Mouse (Mus musculus) naive thymus-derived CD4-positive, alpha-beta T cell, adult 2 months (primary cell): ENCODE measurements around the gene Fgfbp3.
A peak's percentile ranks its signal among the peaks of the same experiment; 100 is the strongest.
"Not testable (repeated sequence)": the region's sequence is repeated elsewhere in the genome, so short reads cannot be mapped to it uniquely, and the experiment has no call there.

Experiments
- DNase-seq: peaks from one replicate; pipeline ENCODE4 v3.0.0-alpha.2; 2011; ENCODE audit warnings: low read depth

The Fgfbp3 gene

DNA sequence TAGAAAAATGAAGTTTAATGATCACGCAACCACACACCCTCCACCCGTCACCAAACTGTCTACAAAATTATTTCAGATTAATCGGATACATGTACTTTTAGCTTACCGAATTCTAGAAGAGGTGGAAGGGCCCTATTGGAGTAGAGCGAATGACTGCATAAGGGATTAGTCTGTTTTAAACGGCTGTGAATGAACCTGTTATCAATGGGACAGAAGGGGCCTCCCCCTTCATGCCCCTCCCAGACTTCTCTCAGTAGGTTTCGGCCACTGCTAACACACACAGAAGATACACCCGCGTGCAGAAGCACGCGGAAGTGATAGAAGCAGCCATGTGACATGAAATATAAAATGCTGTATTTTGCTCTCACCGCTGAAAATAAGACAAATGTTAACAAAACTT, at the start of gene Fgfbp3:
TSS of gene Fgfbp3 (minus strand) at position 150 of the 400 bp plus-strand sequence.
- peak; percentile 63 for DNase-seq

DNA sequence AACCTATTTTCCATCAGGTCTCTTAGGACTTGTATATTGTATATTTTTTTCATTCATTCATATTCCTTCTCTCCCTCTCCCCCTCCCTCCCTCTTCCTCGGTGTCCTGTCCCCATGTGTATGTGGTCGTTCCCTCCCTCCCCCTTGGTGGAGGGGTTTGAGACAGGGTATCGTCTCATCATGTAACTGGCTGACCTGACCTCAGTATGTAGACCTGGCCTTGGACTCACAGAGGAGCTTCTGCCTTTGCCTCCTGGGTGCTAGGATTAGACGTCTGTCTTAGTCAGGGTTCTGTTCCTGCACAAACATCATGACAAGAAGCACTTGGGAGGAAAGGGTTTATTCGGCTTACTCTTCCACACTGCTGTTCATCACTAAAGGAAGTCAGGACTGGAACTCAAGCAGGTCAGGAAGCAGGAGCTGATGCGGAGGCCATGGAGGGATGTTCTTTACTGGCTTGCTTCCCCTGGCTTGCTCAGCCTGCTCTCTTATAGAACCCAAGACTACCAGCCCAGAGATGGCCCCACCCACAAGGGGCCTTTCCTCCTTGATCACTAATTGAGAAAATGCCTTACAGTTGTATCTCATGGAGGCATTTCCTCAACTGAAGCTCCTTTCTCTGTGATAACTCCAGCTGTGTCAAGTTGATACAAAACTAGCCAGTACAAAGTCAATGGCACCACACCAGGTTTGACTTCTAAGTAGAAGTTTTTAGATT, 43.3 kb upstream of the Fgfbp3 start:
- DNase-seq: not testable (repeated sequence)

DNA sequence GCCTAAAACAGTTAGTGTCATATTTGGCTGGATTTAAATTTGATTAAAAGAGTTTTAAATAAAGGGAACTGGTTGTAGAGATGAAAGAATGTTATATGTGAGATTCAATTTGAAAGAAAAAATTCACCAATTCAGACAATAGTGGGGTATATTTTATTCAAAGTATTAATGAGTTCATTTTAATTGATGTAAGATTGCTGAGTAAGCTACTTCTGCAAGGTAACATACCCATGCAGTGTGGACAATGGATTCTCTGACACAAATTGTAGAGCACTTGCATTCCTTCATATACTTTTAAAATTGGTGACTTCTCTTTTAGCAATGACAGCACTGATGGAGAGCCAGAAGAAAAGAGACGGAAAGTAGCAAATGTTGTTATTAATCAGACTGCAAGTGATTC, 41.9 kb upstream of the Fgfbp3 start:
- DNase-seq: no peak

DNA sequence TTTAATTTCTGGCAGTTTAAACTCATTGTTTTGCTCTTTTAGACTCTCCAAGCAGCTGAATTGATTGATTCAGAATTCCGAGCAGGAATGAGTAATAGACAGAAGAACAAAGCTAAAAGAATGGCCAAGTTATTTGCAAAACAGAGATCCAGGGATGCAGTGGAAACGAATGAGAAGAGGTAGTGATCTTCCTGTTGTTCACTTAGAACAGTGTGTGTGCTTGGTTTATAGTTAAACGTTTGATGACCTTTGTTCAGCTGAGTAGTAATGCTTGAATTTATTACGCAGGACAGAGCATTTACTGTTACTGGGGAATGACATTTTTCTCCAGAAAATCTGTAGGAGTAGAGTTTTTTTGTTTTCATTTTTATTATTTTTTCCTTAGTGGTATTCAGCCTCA, 38.9 kb upstream of the Fgfbp3 start:
- DNase-seq: no peak

DNA sequence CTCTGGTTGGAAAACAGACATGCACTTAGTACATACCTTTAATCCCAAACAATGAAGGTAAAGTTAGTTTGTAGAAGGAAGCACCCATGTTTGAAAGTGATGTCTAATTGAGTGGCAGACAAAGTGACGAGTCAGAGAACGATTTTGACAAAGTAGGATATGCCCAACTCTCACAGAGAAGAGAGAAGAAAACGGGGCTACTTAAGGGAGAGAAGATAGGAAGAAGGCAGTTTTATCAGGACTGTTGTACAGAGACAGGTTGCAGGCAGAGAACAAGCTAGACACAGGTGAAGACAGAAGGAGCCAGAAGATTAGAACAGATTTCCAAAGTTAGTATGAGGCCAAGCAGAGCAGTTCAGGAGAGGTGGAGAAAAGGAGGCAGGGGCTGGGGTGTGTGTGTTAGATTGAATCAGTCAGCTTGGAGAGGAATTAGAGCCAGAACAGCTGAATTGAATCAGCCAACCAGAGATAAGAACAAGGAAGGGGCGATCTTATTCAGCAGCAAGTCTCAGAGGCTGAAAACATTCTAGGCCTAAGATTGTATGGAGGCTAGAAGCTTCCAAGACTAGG, 34.3 kb upstream of the Fgfbp3 start:
- DNase-seq: no peak

DNA sequence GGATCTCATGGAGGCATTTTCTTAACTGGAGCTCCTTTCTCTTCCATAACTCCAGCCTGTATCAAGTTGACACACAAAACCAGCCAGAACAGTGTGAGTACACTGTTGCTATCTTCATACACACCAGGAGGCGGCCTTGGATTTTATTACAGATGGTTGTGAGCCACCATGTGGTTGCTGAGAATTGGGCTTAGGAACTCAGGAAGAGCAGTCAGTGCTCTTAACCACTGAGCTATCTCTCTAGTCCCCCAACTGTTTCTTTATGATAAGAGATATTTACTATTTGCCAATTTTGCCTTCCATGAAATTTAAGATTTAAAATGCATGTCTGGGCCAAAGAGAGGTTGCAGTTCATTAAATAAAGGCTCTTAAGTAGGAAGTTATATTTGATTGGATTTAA, 20.6 kb upstream of the Fgfbp3 start:
- DNase-seq: no peak

DNA sequence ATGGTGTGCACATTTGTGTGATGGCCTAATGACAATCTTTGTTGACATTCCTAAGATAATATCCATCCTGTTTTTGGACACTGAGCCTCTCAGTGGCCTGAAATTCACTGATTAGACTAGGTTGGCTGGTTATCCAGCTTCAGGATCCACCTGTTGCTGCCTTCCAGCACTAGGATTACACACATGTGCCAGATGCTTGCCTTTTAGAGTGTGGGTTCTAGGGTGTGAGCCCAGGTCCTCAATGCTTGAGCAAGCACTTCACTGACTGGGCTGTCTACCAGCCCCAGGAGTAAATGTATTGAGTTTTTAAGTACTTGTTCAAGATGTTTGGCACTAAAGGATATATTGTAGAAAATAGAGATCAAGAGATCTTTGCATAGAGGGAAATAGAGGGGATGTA, 18.6 kb upstream of the Fgfbp3 start:
- DNase-seq: no peak

DNA sequence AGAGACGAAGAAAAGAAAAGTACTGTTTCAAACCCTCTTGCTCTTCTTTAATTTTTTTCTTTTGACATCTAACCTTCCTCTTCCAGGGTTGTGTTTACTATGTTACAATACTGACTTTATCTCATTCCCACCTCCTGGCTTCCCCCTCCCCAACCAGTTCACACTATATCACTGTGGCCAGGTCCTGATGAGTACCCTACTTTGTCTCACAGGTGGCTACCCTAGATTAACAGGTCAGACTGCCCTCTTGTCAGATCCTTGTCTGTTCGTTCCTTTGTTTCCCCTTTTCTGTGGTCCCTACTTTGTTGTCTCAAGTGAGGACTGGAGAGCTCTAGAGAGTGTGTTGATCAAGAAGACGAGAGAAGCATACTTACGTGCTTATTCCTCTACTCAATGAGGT, 16.9 kb upstream of the Fgfbp3 start:
- DNase-seq: no peak

DNA sequence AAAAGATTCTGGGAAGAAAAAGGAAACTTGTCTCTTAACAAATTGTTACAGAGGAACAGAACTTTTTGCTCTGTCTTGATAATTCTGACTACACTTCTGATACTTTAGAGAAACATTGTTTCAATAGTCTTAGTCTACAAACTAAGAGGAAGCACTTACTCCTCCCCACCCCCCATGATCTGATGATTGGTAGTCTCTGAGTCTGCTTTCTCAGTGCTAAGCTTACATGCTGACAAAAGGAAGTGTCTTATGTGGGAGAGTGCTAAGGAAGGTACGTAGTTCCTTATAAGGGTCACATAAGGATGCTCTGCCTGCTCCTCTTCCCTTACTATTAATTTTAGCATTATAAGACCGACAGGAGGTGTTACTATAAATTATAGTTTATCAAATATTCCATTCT, 13.2 kb upstream of the Fgfbp3 start:
- DNase-seq: peak; percentile 56

DNA sequence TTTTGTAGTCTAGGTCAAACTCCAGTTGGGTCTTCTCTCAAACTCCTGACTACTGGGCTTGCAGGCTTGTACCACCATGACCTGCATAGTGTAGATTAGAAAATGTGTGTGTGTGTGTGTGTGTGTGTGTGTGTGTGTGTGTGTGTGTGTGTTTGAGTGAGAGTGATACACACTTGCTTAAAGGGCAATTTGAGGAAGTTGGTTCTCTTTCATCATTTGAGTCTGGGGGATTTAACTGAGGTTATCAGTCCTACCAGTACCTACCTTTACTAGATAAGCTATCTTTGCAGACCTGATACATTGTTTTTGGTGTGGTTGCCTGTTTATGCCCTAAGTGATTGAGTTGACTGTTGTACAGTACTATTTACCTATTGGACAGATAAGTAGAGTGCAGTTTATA, 12.7 kb upstream of the Fgfbp3 start:
- DNase-seq: no peak

DNA sequence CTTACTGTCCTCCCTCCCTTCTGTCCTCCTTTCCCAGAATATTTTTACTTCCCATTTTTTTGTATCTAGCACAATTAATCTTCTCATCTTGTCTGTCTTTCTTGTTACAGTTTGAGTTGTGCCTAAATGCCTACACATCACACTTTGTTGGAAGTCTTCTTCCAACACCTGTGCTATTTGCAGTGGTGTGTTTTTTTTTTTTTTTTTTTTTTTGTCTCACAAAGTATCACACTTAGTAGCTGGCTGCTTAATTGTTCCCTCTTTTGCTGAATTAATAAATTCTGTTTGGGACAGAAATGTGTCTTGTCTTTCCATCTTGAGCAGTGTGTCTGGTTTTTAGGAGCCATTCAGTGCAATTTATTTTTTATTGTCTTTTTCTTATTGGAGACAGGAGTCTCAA, 10.4 kb upstream of the Fgfbp3 start:
- no peak for DNase-seq

DNA sequence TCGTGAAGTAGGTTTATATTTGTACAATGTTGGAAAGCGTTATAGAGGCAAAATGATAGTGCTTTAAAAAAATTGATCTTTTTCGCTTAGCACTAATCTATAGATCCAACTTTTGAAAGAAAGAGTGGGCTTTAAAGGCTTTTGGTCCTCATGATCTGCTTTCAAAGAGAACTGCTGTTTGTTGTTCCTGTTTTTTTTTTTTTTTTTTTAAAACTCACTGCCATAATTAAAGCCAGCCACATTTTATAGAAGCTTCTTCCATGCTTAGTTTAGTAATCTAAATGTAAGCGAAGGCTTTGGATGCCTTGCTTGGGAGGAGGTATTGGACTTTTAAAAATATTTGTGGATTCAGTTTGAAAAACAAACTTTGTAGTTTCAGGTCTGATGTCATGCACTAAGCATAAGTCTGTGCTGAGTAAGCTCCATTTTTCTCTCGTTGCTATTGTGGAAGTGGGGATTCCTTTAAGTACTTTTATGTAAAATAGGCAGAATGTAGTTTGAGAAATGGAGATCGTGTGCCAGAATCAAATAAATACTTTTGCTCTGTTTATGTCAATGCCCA, 8.5 kb upstream of the Fgfbp3 start:
- no peak for DNase-seq

DNA sequence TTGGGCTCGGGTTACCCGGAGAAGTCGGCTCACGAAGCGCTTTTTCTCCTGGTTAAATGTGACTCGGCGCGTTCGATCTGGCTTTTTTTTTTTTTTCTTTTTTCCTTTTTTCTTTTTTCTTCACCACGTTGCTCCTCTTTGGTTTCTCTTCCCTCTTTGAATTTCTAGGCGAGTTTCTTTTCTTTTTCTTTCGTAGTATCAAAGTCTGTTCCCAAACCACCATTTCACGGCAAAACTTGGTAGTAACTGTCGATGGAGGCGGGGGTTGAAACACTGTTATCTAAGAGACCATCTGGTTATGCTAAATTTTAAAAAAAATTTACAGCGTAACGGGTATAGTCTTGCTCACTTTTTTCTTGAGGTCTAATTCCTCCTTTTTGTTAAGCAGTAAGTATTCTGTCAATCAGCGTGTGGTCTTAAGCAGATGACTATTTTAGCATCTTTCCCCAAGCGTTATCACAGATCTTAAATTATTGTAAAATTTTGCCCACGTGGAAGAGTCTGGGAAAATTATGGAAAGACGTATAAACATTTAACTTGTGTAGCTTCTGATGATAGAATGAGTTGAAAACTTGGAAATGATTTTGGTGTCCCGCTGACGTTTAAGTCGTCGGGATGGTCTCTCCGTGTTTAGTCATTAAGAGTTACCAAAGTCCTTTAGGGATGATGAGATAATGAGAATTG, 7.3 kb upstream of the Fgfbp3 start:
- no peak for DNase-seq

DNA sequence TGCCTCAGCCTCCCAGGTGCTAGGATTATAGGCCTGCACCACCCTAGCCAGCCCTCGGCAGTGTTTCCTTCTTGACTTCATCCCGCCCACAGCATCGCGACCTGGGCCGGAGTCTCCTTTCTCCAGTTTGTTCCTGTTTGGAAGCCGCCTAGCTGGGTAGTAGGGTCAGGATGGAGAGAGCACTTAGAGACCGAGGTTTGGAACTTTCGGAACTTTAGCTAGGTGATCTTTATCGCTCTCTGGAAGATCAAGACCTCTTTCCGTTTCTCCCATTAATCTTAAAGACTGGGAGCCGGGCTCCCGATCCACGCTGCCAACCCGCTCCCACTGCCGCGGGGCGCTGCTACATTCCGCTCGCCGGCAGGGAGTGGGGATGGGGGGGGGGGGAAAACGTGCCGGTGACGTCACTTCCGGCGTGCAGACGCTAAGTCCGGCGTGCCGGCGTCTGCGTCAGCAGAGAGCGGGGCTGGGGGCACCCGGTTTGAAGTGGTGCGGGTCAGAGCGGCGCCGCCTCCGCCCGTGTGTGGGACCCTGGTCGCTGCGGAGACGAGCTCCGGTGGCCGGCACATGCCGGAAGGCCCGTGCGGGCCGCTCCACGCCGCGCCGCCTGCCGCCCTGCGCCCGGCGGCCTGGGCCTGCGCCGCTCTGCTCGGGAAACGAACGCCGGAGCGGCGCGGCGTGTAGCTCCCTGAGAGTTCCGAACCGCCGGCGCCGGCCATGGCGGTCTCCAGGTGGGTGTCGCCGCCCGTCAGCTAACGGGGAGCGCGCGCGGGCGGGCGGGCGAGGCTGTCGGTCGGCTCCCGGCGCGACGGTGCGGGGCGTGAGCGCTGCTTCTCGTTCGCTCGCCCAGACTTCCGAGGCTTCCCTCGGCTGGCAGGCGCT, 6.5 kb upstream of the Fgfbp3 start, which contains the start of gene Btaf1:
TSS of gene Btaf1 (plus strand) at position 409 of the 882 bp plus-strand sequence.
- DNase-seq: peak; percentile 96

DNA sequence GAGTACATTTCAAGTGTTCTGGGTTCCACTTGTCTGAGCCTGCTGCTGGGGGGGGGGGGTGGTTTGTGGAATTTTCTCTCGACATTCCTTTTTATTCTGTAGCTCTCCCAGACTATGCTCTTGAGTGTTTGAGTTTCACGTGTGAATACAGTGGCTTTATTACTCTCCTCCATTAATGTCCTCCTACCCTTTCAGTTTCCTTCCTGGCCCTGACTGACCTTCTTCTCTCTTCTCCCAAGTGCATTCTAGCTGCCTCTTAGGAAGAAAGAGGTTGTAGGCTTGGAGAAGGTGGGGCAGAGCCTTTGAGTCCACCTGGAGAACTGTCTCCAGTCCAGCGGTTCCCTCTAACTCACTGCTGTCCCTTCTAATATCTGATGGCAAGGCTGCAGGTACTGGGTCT, 3.5 kb upstream of the Fgfbp3 start:
- no peak for DNase-seq

DNA sequence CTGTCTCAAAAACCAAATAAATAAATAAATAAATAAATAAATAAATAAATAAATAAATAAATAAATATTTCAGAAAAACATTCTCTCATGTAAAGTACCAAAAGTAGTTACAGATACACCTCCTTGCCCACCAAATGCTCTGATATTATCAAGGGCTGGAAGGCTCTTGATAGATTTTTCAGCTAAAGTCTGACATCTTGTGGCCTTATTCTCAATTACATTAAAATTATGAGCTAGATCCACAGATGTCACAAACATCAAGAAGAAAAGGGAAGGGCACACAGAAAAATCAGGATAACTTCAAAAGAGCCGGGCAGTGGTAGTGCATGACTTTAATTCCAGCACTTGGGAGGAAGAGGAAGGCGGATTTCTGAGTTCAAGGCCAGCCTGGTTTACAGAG, 2.6 kb upstream of the Fgfbp3 start:
- DNase-seq: peak; percentile 81

DNA sequence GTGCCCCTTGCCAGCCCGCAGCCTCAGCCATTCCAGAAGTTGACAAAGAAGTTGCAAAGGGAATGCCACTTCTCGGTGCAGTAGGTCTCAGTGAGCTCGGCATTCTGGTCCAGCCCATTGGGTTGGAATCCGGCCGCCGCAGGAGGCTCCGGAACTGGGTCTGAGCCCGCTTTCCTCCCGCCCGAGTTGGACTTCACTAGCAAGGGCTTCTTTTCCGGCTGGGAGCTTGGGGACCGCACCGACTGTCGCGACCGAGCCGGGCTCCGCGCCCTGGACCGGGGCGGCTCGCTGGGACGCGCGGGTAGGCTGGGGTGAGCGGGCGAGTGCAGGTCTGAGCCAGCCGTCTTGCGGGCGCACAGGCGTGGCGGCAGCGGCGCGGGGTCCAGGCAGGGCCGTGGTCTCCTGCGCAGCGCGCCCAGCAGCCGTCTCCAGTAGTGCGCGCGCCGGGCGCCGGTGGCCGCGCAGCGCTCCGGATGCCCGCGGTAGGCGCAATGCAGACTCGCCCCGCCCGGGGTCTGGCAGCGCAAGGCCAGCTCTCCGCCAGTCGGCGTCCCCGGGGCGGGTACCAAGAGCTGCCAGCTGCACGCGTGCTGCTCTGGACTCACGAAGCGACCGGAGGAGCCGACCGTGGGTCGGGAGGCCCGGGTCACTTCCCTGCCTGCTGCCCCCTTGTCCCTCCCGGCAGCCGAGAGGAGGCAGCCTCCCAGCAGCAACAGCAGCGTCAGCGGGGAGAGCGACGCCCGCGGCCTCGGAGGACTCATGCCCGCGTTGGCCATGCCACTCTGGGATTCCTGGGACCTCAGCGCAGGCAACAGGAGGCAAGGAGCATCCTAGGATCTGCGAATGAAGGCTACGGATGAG, 744 bp downstream of the Fgfbp3 start:
- DNase-seq: peak; percentile 79

DNA sequence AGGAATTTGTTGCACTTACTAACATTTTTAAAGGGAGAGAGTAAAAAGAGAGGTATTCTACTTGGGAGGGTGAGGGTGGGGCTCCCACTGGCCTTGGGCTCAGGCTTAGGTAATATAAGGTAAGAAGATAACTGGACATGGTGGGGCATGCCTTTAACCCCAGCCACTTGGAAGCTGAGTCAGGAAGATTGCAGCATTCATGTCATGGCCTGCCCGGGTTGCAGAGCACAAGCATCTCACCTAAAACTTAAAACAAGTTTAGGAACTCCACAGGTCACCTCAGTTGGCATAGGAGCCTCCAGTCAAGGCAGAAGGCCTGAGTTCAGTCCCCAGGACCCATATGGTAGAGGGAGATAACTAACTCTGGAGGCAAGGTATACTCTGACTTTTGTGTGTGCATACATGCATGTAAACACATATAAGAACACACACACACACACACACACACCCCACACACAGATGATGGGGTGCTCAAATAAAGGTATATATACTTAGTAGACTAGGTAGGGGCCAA, 2.5 kb downstream of the Fgfbp3 start:
- DNase-seq: no peak

DNA sequence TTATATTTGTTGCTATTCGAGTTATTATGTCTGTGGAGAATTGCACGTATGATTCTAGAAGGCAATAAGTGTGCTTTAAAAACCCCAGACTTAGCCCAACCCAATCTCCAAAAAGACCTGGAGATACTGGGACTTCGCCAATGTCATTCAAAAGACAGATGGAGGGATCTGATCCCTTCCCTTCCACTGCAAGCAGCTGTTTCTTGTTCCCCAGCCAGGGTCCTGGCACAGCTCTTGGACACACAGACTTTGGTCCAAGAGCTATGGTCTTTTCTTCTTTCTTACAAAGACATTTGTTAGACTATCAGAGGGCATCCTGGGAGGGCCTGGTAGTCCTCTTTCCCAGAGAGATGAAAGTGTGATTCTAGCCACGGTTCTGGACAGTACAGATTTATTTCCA, 3.2 kb downstream of the Fgfbp3 start:
- no peak for DNase-seq

DNA sequence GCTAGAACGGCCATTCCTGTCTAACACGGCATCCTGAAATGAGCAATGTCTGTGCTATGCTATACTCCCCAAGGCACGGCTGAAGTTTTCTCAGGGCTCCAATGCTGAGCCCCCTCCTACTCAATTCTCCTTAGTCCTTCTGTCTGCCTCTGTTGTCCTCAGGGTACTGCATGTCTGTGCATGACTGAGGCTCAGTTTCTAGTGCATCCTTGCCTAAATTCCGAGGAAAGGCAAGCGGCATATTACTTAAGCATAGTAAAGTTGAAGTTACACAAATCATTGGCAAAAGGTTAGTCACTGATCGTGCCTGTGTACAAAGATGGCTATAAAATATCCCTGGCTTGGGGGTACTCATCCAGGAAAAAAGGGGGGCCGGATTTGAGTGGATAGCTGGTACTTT, 6.4 kb downstream of the Fgfbp3 start:
- no peak for DNase-seq
